Mouse (Mus musculus) testis, adult 2 months (tissue): ENCODE measurements around the gene Hephl1.

Experiments
- CTCF ChIP-seq: fragments of 200-500 bp; IDR thresholded peaks from 2 replicates; pipeline ENCODE4 v1.5.1; 2012; ENCODE audit warnings: low read depth, mild to moderate bottlenecking, inconsistent platforms, low read length, moderate library complexity; ENCODE audit not compliant: control insufficient read depth, insufficient read depth, insufficient replicate concordance
- POLR2A ChIP-seq: fragments of 200-500 bp; IDR thresholded peaks from 2 replicates; pipeline ENCODE4 v1.6.1; 2012; ENCODE audit warnings: low read depth, mild to moderate bottlenecking, inconsistent platforms, low read length, moderate library complexity; ENCODE audit not compliant: control insufficient read depth

GRCm38 (mm10) chr9:15112008-15112407 lies at the start of gene Hephl1:
- TF ChIP-seq CTCF (no peak), POLR2A (no peak)
